Mouse (Mus musculus): ENCODE results near the gene Trip10.

Gene Trip10

DNA sequence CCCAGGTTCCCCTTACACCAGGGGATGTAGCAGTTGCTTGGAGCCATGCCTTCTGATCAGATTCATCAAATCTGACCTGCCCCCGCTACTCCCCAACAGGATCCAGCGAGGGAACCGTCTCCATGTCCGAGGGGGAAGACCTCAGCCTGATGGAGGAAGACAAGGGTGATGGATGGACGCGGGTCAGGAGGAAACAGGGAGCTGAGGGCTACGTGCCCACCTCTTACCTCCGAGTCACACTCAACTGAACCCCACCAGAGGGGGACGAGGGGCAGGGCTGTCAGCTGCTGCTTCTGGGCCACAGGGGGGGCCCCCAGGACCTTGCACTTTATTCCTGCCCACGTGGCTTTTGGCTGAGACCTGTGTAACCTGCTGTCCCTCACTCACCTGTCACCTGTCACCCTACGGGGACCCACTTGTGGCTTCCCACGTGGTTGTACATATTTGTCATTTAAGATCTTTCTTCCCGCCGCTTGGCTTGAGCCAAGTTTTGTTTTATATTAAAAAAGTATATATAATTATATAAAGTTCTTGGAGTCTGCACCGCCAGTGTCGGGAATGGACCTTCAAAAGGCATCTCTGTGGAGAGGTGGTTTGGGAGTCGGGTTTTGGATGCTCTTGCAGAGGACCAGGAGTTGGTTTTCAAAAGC is 13.8 kb downstream of the Trip10 start:
- intact Hi-C loops (cut with DNase I), result no loop called here

DNA sequence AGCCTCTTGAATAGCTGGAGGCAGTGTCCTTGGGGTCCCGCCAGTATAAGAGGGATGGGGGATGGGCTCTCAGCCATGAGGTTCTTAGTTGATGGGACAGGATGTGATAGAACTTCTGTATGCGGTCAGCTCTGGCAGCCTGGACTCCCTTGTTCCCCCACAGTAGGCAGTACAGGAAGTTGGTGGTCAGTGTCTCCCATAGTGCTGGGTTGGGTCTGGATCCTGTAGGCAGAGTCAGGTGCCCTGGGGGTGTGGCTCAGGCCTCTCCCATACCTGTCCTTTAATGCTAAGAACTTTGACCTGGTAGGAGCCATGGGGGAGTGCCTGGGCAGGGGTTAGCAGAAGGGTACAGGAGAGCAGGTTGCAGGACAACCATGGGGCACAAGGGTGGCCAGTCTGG is 14.9 kb downstream of the Trip10 start:
- intact Hi-C loops (cut with DNase I), result no loop called here

DNA sequence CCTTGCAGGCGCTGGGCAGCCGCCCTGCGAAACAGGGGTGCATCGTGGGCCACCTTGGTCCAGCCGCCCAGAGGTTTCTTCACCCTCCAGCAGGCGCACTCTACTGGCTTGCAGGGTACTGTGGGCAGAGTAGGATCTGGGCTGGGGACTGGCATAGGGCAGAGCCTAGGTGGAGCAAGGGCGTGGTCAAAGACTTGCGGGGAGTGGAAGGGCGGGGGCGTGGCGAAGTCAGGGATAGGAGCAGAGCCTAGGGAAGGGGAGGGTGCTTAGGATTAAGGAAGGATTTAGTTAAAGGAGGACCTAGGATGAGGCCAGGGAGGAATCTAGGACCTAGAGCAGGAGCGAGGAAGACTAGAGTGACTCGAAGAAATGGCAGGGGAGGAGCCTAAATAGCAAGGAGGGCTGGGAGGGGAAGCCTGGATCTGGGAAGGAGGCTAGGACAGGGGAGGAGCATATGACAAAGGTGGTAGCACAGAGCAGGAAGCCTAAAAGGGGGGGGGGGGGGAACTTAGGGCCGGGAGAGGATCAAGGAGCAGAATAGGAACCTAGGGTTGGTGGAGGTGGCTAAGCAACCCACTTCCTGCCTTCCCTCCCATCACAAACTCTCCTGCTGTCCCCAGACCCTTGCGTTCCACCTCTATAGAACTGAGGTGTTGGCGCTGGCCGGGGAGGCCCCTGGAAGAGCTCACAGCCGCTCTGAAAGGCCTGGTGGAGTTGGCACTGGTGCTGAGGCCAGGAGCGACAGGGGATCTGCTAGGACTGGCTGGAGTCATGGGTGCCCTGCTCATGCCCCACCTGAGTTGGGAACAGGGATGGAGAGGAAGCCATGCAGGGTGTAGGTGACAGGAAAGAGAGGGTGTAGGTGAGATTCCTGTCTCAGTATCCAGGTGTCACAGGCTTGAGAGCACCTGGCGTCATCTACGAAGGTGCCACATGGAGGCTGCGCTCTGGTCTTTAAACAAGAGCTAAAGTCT is 16.0 kb downstream of the Trip10 start:
- intact Hi-C loops (cut with DNase I), result no loop called here

DNA sequence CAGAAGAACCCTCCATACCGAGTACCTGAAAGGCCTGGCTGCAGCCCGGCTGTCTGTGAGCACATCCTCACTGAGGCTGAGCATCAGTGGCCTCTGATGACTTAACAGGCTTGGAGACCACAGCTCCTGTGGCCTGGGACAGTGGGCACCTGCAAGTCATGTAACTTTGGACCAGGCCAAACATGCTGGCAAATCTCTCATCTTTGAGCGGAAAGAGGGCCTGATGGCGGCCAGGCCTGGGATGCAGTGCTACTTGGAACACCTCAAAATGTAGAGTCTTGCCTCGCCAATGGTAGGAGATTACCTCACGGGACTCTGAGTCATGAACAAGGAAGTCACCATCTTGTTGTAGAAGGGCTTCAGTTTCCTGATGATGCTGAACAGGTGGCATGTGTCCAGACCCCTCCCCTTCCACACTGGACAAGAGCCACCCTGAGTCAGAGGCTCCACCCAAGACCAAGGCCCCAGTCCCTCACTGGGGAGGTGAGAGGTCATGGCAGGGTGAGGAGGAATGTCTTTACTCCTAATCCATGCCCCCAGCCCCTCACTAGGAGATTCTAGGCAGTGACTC is 18.4 kb downstream of the Trip10 start:
- intact Hi-C loops (cut with DNase I), result no loop called here

DNA sequence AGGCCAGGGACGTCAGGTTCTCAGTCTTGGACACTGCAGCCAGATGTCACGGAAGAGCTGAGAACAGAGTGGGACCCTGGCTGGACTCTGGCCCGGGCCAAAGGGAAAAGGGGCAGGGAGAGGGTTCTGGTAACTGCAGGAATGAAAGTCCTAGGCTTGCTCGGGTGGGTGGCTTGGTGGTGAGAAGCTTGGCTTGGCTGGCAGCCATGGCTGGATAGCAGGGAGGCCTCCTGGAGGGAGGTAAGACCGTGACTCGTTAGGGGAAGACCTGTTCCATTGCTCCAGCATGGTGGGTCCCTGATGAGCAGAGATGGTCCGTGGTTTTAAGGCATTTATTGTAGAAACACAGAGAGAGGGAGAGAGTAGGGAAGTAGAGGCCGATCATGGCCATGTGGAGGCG is 22.0 kb downstream of the Trip10 start:
- intact Hi-C loops (cut with DNase I), result no loop called here

DNA sequence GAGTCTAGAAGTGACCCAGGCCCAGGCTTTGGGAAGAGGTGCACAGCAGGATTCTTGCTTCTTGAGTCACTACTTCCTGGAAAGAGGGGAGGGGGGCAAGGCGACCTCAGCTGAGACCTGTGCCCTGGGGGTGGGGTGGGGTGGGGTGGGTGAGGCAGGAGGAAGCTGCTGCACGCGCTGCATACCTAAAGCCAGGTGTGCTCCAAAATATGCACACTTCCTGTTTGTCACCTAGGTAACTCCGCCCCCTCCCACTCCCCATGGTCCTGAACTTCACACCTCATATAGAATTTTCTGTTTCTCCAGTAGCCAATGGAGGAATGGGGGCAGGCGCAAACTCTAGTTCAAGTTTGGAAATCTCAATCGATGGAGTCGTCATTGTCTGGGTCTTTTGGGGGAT is 24.6 kb downstream of the Trip10 start:
- intact Hi-C loops (cut with DNase I), result no loop called here

DNA sequence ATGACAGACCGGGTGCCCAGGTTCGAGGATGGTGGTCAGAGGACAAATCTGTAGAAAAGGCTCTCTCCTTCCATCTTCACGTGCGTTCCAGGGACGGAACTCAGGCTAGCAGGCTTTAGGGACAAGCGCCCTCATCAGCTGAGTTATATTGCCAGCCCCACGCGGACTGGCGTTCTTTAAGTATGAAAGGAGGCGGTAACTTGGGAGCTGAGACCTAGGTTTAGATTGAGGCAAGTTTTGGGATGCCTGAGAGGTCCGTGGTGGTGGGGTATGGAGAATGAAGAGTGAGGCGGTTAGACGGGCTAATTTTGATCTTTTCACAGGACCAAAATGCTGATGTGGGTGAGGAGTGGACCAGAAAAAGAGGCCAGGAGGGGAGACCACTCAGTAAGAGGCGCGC is 25.4 kb downstream of the Trip10 start:
- intact Hi-C loops (cut with DNase I), result no loop called here

DNA sequence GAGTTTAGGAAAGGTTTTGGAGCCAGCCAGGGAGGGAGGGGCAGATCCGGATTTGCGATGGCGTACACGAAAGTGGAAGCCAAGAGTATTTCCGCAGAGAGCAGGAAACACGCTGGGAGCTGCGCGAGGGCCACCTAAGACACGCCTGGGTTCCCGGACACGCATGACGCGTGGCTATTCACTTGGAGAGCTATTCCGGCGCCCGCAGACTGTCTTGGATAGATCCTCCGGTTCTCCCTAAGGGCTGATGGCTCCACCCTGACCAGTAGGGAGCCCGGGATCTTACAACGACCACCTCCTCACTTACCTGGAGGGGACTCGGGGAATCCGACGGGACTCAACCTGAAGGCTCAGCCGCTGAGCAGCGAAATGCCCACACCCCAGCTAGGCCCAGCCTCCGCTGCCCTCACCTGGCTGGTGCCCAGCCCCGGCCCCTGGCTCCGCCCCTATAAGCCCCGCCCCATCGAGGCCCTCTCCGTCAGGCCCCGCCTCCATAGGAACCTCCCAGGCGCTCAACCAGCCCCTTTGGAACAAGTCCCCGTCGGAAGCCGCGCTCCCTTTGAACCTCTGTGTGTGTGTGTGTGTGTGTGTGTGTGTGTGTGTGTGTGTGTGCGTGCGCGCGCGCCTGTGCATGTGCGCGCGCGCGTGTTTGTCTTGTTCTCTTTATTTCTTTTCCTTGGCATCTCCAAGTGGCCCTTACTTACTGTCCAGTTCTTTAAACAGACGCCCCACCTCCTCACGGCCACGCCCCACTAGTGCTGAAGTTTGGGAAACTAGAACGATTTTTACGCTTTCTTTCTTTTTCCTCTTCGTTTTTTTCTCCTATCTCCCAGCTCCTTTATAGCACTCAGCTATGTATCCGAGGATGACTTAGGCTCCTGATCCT is 26.1 kb downstream of the Trip10 start:
- intact Hi-C loops (cut with DNase I), result no loop called here

DNA sequence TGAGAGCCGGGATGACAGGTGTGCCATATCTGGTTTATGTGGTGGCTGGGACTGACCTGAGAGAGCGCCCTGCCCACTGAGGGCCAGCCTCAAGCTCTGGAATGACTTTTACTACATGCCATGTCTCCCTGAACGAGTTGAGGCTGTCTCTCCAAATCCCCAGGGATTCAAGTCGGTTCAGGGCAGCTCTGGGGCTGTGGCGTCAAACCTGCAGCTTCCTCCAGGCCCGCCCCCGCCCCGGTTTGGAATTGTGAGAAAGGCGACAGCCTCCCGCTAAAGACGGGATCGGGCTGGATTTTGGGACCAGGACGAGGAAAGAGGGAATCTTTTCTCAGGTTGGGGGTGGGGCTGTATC is 26.7 kb downstream of the Trip10 start:
- intact Hi-C loops (cut with DNase I), result loop anchor here (2.0 kb wide), 3 partner anchors 27 to 59 kb away; partner anchors contain the start of genes Gpr108 and Trip10

DNA sequence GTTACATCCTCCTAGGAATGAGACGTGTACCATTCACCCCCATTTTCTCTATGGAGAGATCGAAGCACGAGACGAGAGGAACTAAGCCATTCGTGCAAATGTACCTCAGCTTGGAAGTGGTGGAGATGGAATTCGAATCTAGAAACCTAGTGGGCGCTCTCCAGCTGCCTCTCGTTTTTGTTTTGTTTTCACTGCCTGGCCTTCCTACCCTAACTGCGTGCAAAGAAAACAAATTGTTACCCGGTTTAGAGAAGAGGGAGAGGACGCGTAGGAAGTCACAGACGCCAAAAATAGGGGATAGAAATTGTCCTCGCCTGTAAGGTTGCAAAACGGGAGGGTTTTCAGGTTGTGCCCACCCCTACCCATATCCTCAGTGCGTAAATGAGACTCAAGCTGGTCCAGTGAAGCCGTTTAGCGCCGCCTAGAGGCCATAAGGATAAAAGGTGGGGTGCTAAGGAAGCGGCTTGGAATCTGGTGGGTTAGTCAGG is 27.4 kb downstream of the Trip10 start:
- intact Hi-C loops (cut with DNase I), result loop anchor here (2.0 kb wide), 3 partner anchors 28 to 58 kb away; partner anchors contain the start of genes Gpr108 and Trip10

DNA sequence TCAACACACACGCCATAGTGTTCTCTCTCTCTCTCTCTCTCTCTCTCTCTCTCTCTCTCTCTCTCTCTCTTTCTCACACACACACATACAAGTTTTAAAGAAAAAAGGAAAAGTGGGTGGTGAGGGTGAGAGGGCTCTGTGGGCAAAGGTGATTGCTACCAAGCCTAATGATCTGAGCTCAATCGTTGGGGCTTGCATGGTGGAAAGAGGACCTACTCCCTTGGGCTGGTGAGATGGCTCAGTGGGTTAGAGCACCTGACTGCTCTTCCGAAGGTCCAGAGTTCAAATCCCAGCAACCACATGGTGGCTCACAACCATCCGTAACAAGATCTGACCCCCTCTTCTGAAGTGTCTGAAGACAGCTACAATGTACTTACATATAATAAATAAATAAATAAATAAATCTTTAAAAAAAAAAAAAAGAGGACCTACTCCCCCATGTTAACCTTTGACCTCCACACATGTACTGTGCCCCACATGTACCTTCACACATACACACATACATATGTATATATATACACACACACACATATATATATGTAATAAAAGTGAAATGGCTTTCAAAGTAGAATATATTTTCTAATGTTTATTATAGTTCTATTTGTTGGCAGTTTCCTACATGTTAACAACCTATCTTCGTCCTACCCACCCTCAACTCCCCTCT is 28.5 kb downstream of the Trip10 start:
- intact Hi-C loops (cut with DNase I), result loop anchor here (2.0 kb wide), 3 partner anchors 29 to 57 kb away; partner anchors contain the start of genes Gpr108 and Trip10

DNA sequence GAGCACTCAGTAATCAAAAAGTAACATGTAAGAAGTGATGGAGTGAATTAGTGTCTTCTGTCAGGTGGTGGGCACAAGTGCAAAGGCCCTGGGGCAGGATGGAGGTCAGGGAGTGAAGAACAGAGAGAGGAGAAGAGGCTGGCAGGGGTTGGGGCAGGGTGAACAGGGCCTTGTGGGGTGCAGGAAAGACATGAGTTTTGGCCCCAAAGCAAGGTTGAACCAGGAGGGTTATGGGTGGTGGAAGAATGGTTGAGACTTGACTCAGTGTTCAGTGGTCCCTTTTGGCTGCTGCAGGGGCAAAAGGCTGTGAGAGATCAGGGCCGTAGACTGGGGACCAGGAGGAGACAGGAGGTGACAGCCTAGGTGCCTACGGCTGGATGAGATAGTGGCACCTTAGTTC is 29.3 kb downstream of the Trip10 start:
- intact Hi-C loops (cut with DNase I), result no loop called here

DNA sequence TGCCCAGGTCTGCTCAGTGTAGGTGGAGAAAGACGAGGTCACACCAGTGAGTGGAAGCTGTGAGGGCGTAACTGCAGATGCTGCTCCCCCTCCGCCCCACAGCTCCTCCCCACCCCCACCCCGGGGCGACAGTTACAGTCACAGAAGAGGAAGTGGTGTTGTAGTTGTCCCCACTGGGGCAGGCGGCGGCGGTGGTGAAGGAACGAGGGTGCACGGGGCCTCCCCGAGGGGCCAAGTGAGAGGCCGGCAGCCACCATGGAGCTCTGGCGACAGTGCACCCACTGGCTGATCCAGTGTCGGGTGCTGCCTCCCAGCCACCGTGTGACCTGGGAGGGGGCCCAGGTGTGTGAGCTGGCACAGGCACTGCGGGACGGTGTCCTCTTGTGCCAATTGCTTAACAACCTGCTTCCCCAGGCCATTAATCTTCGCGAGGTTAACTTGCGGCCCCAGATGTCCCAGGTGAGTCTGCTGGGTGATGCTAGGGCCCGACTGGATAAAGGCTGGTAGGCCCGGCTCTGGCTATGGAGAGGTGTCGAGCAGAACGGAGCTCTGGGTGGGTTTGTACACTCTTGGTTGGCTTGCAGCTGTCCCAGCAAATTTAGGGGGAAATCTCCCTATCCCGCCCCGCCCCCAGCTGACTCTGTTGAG is 29.8 kb downstream of the Trip10 start, which contains the start of gene Vav1:
Gene Vav1 (plus strand): TSS at position 158 of the 648 bp plus-strand sequence.
- intact Hi-C loops (cut with DNase I), result no loop called here

DNA sequence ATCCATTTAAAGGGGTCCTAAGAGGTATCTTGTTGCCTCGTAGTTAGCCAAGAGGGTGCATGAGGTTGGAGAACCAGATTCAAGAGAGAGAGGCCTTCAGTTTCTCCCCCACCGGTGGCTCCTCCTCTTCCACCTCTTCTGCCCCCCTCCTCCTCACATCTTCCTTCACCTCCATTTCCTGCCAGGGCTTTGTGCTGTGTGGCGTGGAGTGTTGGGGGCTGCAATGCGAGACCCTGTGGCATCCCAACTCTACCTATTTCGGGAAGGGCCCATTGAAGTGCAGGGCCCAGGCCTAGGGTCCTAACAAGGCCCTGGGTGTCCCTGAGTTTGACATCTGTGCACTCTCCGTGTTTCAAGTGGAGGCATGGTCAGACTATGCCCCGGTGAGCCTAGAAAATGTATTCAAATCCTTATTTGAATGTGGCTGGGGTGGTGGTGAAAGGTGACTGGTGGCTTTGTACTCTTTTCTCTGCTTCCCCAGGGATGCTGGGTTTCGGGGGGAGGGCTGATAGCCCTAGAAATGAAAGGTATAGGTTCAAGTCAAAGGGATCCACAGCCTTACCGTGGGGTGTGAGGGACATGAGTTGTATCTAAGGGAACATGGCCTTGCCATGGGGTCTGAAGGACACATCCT is 30.5 kb downstream of the Trip10 start:
- intact Hi-C loops (cut with DNase I), result no loop called here

DNA sequence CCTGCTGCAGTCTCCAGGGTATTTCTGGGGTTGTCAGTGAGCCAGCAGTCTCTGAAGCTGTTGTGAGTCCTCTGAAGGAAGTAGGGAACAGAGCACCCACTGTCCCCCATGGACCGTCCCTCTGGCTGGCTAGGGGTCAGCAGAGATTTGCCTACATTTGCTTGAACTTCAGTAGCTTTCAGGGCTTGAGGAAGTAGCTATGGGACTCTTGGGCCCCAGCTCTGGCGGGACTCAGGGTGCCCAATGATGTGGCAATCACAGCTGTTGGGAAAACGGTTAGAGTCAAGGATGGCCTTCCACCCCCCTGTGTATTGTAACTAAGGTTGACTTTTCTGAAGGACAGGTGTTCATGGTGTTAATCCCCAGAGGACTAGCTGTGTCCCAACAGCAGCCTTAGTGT is 31.2 kb downstream of the Trip10 start:
- intact Hi-C loops (cut with DNase I), result no loop called here

DNA sequence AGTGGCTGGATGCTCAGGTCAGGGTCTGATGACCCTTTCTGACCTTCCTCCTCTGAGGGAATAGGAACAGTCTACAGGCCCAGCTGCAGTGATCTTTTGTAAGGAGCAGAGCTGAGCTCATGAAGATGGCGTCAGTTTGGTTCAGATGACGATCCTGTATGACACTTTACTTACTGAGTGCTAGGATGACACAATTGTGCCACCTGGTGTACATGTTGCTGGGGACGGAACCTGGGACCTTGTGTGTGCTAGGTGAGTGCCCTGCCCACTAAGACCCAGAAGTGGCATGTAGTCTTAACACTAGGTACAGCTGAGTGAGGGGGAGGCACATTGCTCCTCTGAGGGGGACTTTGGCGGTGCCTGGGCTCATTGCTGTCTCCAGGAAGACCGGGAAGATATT is 34.7 kb downstream of the Trip10 start:
- intact Hi-C loops (cut with DNase I), result no loop called here

DNA sequence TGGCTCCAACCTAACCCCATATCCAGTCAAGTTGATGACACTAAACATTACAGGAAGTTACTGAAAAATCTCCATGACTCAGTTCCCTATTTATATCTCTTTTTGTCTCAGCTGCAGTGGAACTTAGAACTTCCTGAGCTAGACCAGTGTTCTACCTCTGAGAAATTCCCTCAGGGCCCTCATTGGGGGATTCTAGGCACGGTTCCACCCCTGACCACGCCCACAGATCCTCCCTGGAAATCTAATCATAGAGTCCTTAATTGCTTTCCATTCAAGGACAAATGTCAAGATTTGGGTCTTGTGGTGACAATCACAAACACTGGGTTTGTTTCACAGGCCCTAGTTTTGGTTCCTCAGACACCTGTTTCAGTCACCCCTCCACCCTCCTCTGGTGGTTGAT is 35.8 kb downstream of the Trip10 start:
- intact Hi-C loops (cut with DNase I), result no loop called here

DNA sequence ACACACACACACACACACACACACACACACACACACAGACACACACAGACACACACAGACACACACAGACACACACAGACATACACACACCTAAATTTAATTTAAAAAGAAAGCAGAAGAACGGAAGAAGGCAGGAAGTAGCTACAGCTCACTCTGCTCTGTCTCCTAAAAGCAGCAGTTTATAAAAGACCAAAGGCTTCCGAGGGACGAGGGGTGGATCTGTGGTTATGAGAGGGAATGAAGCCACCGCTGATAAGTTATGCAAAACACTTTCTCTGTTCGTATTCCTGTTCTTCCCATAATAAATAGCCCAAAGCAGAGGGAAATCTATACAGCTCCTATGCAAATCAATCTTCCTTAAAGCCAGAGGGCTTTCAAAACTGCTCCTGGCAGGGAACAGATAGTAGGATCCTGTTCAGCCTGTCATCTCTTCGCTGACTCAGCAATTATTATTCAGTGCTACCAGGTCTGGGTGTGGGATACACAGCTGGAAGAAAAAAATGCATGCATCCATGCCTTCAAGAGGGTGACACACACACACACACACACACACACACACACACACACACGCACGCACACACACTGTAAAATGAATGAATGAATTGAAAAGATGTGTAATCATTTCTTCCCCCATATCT is 37.6 kb downstream of the Trip10 start:
- intact Hi-C loops (cut with DNase I), result no loop called here

DNA sequence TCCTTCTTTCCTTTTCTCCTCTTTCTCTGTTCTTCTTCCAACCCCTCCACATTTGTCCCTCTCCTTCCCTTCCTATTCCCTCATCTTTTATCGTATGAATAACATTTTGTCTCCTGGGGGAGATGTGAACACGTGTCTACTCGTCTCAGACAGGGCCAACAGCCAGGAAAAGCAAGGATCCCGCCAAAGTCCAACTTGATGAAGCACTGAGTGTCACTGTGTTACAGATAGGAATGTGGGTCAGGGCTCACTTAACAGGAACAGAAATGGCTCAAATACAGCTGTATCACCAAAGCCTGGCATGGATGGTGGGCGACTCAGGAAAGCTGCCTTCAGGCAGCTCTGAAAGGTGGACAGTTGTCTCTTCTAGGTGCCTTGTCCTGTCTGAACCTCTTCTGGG is 40.0 kb downstream of the Trip10 start:
- intact Hi-C loops (cut with DNase I), result no loop called here
